Mouse (Mus musculus): Measurements from ENCODE around the gene Gadd45a.
"Not testable (repeated sequence)": the region's sequence is repeated elsewhere in the genome, so short reads cannot be mapped to it uniquely, and the experiment has no call there.

Gadd45a gene

DNA sequence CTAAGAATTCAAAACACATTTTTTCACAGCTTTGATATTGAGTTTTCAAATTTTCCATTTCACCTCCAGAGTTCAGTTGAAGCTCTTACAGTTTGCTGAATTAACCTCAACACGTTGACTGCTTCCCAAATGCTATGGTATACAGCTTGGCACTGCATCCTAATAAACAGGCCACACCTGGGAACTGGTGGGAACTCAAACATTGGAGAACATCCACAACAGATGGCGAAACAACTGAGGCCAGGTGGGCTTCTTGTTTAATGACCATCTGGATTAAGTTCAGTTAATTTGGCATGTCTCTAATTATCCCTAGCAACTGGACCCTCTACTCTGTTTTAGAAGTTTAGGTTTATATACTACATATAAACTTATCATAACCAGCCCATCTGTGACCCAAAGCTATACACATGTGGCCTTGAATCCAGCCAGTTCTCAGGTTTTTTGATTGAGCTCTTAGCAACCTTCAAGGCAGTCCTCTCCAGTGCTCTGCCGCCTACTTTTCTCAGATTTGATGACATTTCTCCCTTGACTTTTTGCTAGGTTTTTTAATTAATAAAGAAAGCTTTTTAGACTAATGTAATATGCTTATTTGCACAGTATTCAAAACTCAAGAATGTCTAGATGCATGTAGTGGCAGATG lies 10.9 kb upstream of the Gadd45a start:
- no peak for DNase-seq

DNA sequence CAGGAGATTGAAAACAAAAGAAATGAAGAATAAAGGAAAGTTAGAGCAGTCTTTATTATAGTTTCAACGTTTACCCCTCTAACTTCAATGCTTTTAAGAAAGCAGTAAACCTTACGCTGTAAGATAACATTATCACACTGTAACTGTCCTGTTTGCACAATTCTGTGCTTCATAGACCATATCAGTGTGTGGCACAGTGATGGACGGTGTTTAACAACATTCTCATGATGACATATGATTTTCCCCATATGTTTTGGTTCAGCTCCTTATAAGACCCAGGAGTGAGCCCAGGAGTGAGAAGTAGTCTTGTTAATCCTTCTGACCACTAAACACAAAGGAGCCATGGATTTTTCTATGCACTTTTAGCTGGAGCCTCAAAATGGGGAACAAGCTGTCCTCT lies 9.7 kb upstream of the Gadd45a start:
- no peak for DNase-seq

DNA sequence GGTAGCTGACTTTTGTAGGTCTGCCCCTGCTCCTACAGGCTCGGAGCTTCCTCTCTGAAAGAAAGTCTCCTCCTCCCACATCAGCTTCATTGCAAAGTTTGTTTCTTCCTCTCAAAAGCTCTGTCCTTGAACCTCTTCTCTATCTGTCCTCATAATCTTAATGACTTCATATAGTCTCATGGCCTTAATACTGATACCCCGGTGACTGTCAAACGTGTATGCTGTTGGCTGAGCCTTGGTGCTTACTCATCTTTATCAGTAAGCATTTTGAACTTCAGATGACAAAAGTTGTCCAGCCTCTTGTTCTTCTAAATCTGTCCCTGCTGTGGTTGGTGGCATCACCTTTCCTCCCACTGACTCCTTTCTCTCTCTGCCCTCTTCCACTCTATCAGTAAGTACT lies 8.2 kb upstream of the Gadd45a start:
- no peak for DNase-seq

DNA sequence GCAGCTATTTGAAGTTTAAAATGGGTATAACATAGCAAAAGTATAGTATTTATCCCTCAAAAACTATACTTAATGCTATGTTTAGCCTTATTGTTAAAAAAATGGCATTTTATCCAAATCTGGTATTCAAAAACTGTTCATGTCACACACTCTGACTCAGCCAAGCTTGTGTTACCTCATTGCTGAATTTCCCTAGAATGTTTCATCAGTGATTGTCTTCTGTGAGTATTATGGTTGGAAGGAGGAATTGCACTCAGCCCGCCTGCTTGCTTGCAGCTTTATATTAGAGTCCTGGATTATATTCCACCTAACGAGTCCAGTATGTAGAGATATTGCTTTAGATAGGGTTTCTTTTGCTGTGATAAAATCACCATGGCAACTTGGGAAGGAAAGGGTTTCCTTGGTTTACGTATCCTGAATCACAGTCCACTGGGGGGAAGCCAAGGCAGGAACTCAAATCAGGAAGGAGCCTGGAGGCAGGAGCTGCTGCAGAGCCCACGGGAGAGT lies 3.7 kb upstream of the Gadd45a start:
- DNase-seq = no peak

DNA sequence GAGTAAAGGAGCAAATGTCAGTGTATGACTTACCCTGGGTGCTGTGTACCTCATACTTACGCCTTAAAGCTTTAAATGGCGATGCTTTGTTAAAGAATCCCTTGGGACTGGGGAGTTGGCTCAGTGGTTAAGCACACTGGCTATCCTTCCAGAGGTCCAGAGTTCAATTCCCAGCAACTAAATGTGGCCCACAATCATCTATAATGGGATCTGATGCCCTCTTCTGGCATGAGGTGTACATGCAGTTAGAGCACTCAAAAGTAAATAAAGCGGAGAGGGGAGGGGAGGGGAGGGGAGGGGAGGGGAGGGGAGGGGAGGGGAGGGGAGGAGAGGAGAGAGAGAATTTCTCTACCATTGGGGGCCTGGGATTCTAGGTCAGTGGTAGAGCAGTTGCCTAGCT lies 1.7 kb upstream of the Gadd45a start:
- DNase-seq = no peak

DNA sequence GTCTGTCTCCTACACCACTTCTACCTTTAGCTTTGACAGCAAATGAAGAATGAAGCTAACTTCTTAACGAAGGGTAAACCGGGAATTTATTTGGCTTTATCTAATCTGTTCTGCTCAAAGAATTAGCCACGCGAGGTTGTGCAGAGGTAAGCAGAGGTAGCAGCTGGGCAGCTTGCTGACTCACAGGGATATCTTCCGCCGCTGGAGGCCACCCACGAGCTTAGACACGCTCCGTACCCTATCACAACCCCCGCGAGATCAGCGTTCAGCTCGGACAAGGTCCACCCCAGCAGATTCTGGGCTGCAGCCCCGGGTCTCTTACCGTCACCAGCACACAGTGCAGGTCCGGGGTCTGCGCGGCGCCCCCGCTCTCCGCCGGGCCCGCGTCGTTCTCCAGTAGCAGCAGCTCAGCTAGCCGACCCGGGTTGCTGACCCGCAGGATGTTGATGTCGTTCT lies 873 bp downstream of the Gadd45a start:
- peak; percentile 99 for DNase-seq

DNA sequence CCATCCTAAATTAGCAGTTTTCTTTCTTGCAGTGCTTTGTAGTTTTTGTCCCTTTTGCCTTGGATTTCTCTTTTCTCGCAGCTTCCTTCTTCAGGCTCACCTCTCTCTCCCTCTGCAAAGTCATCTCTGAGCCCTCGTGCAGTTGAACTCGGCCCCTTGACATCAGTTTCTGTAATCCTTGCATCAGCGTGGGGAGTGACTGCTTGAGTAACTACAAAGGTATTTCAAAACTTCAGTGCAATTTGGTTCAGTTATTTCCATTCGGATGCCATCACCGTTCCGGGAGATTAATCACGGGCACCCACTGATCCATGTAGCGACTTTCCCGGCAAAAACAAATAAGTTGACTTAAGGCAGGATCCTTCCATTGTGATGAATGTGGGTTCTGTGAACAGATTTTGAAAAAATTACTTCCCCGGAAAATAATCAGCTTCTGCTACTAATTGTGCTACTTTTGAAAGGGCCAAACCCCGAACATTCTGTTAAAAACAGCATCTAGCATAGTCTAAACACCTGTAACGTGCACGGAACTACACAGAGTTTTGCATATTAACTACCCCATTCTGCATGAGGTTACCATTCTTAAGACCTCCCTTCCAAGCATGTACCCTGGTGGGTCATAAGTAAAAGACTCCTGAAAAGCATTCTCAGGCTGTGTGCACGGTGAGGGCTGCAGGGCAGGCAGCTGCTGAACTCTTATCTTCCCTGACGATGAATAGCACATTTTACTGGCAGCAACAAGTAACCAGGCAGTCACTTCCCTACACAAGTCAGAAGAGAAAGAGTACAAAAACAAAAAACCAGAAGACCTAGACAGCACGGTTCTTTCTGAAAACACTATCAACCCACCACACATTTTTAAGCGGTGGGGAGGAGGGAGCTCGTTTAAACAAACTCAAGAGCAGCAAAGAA lies 1.6 kb downstream of the Gadd45a start:
- DNase-seq = peak; percentile 87

DNA sequence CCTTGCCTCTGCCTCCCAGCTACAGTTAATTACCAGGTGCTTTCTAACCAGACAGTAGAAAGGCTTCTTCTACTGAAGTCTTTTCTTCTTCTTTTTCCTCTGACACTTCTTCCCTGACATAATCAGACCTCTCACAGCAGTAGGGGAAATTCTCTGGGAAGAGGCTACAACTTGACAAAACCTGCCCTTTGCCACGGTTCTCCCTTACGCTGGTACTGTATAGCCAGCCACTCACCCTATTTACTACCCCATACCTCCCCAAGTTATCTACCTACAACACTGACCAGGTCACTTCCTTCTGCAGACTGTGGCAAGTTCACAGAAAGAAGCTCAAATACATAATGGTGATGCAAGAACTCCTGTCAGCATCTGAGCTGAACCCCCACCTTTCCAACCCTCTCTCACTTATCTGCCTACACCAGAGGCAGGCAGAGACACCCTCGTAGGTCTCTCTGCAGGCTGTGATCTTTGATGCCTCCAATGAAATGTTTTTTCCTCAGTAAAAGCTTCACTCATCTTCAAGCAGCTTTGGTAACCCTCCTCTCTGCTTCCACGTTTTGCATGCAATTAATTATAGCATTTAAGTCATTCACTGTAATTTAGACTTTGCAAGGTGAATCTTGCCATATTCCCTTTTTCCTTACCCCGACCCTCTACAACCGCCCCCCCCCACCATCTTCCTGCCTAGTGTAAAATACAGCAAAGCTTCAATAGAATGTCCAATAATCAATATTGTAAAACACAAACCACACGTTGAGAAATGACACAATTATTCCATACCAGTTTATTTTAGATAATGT lies 2.7 kb downstream of the Gadd45a start:
- peak; percentile 42 for DNase-seq

DNA sequence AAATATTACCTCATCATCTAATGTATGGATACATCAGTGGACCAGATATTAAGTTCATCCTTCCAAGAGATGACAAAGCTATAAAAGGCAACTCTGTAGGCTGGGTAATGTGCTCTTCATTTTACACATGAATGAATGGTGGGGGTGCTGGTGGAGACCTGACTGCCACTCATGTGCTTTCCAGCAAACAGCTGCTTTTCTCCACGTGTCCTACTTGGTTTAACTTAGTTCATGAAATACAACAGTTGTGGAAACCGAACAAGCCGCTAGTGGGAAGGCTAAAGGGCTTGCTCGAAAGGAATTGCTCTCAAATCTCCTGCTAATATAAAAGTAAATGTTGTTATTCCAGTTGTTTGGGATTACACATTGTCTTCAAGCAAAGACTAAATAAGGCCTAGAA lies 3.7 kb downstream of the Gadd45a start:
- DNase-seq = peak; percentile 41

DNA sequence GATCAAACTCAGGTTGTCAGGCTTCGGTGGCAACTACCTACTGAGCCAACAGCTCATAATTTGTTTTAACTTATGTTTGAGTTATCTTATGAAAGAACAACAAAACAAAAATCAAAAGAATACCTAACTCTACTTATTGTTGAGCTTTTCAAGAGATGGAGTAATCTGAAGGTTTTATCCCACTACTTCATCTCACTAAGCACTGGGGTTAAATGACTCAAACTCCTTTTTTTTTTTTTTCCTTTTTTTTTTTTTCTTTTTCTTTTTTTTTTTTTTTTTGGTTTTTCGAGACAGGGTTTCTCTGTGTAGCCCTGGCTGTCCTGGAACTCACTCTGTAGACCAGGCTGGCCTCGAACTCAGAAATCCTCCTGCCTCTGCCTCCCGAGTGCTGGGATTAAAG lies 4.3 kb downstream of the Gadd45a start:
- not testable (repeated sequence) for DNase-seq

DNA sequence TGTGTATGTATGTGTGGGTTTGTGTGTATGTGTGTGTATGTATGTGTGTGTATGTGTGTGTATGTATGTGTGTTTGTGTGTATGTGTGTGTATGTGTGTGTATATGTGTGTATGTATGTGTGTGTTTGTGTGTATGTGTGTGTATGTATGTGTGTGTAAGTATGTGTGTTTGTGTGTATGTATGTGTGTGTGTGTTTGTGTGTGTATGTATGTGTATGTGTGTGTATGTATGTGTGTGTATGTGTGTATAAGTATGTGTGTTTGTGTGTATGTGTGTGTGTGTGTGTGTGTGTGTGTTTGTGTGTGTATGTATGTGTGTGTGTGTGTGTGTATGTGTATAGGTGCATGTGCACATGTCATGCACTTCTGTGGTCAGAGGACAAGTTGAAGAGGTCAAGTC lies 4.7 kb downstream of the Gadd45a start:
- DNase-seq = not testable (repeated sequence)

DNA sequence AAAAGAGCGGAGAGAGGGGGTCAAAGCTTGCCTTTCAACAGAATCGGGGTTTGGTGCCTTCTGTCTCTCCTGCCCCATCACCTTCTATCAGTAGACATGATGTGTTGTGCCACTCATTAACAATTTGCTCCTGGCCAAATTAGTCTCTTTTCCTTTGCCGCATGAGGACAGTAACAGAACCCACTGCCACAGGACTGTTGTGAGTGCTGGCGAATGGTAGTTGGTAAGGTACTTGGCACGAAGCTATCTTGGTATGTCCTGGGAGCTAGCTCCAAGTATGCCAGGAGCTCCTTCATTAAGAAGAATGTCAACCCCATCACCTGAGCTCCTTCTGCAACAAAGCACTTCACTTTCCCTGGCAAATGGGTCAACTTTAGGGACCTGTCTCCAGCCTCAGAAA lies 6.4 kb downstream of the Gadd45a start:
- DNase-seq = peak; percentile 68

DNA sequence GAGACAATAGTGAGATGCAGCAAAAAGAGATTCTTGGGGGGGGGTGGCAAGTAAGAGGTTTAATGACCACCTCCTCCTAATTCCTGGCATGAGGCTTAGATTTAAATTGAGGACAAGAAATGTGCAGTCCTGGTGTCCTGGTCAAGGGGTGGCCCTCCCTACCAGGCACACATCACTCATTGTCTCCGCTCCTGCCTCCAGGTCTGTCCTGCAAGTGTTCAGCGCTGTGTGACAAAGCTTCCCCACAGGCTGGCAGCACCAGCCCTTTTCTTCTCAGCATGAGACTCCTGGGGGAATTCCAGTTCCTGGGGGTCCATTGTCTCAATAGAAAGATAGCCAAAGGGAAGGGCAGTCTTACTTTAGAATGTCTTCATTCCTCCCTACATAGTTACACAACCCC lies 6.8 kb downstream of the Gadd45a start:
- DNase-seq = peak; percentile 80

DNA sequence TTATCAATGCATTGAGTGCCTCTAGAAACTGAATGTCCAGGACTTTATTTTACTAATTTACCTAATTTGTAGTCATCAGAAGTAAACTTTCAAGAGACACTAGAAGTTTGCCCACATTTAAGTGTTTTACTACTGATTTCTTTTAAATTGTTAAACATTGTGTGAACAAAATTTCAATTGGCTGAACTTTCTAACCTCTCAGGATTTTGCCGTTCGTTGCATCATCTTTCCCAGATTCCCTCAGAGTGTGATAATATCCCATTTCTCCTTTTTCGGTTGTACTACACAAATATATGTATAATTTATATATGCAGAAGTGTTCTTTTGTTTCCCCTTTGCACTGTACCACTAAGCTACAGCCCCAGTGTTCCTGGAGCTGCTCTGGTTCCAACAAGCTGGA lies 7.3 kb downstream of the Gadd45a start:
- no peak for DNase-seq

DNA sequence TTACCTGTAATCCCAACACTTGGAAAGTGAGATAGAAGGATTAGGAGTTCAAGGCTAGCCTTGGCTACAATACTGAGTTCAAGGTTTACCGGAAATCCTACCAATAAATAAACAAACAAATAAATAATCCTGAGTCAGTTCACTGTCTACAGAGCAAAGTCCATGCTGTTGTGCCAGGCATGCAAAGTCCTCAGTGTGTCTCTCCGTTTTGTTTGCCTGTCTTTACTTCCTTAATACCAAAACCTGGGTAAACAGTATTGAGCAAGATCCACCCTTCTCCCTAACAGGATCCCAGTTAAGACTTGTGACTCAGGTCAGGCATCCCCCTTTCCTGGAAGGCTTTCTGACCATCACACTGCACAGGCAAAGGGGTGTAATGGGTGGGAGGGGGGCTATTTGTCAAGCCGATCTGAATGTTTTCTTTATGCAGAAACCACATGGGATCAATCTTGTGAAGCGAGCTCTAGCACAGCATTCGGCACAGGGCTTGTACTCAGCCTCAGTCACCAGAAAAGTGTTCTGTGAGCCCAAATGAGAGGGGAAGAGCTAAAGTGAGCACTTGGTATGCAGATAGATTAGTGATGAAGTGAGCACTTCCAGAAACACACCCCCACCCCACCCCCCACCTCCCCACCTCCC lies 7.8 kb downstream of the Gadd45a start:
- DNase-seq = peak; percentile 52

DNA sequence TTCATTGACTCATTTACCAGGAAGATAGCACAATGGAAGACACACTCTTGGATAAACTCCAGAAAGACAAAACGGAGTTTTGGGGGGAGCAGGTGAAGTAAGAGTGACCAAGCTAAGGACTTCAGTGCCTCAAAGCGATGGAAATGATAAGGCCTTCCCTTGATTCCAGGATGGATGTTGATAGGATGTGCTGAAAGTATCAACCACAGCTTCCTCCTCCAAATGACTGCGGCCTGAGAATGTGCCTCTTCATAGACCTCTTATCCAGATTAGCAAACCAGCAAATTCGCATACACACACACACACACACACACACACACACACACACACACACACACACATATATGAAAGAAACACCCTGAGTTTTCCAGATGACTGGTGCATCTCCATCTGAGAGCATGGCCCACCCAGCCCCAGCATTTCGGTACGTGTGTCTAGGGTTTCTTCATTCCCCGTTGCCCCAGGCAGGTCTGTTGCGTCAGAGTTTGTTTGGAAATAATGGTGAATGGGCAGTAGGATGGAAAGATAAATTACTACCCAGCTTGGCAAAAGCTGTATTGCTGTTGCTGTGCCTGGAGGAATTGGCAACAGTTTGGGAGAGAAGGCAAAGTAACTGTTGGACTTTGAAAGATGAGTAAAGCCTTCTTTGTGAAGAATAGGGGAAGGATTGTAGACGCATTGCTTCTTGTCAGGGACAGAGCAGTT lies 9.7 kb downstream of the Gadd45a start:
- DNase-seq = peak; percentile 40

DNA sequence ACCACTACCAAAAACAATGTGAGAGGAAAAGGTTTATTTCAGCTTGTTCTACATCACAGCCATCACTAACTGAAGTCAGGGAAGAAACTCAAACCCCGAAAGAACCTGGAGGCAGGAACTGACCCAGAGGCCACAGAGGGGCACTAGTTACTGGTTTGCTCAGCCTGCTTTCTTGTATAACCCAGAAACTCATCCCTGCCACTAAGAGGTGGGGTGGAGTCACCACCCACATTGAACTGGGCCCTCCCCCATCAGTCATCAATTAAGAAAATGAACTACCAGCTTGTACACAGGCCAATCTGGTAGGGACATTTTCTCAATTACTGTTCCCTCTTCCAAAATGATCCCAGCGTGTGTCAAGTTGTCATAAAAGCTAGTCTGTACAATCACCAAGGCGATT lies 10.6 kb downstream of the Gadd45a start:
- peak; percentile 73 for DNase-seq

DNA sequence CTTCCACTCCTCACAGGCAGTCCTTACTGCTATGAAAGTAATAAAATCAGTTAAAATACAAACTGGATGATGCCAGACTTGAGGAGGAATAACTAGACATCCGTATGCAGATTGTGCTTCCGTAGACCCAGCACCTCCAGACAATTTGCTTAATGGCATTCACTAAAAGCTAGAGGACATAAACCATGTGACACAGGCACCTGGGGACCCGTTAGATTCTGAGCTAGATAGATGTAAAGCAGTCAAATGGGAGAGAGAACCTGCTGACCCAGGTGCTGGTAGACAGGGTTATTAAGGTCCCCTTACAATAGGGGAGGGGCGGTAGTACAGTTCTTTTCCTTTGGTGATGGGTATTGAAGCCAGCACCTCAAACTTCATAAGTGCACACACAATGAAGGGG lies 13.5 kb downstream of the Gadd45a start:
- no peak for DNase-seq

DNA sequence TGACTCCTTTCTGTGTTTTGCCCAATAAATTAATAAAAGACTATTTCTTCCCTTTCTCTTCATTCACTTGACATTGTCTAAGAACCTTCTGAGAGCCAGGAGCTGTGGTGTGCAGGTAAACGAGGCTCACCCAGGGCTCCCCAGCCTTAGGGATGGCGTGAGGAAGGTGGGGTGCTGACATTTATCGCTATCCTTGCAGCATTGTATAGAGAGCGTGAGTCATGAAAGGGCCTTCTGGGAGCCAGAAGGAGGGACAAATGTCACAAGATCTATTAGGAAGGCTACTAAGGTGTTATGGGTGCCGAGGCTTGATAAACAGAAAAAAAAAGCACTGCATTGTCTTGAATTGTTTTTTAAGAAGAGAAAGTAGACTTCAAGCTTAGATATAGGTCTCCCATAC lies 15.9 kb downstream of the Gadd45a start:
- peak; percentile 51 for DNase-seq

DNA sequence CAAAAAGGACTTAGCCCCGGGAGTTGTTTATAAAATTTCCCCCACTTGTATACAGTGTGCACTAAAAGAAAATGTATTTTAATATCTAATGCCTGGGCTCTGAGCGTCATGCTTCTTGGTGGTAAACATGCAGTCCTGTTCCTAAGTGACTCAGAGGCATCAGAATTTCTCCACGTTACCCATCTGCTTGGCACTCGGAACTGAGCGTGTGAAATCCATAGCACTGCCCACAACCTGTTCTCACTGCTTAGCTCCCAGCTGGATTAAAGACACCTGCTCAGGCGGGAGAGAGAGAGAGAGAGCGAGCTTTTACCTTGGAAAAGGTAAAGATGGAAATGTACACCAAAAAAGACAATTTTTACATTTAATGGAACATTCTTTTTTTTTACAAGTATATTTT lies 18.3 kb downstream of the Gadd45a start:
- peak; percentile 51 for DNase-seq

DNA sequence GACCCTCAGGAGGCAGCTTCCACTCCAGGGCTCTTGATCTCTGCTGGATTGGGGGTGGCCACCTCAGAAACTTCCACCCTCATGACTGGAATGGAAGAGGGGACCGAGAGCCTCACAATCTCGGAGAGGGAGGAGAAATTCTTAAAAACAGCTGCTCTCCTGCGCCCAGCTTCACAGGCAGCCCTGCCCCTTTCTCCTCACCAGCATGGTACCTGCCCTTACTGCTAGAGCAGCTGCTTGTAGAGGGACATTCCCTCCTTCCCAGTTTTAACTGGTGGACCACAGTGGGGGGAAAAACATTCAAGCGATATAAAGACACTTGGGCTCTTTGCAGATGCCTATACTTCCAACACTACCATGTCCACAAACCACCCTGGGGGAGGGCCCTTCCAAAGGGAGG lies 18.9 kb downstream of the Gadd45a start:
- DNase-seq = peak; percentile 66

DNA sequence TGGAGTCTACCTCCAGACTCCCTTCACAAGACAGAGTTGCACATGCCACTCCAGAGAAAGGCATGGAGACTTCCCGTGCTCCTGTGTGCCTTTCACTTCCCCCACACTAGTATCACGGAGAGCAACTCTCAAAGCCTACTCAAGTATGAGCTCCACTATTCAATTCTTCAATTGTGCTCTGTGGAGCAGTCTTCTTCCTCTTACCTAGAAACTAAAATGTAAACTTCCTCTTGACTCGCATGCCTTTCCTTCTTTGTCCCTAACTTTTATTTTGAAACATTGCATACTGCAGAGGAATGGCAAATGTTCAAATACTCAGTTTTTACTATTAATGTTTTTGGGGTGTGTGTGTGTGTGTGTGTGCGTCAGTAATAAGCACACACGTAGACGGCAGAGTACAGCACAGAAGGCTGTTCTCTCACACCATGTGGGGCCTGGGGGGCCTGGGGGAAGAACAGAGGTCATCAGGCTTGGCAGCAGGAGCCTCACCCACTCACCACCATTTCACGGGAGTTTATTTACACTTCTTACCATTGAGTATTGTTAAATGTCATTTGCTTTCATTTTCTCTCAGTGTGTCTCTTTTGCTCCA lies 20.6 kb downstream of the Gadd45a start:
- peak; percentile 66 for DNase-seq

All from heart, adult 11 months (tissue).